Mouse (Mus musculus) left cerebral cortex, adult 18-20 months (tissue): ENCODE measurements at regions not wholly inside any gene's neighbourhood (a gene's known extent, or its start where the extent isn't known, plus 50 kb on each side); places are given as distances from the start of the nearest gene placed in this dataset.
A peak's percentile ranks its signal among the peaks of the same experiment; 100 is the strongest.

Source experiments
- DNase-seq, 2 experiments: peaks; one replicate each; pipeline ENCODE4 v3.0.0; 2021 to 2022; ENCODE audit warnings: low spot score in 2 of 2, mixed read lengths in 1 of 2

GRCm38 (mm10) chr7:70649760-70650377 lies 283.3 kb upstream of the Nr2f2 start:
- DNase-seq: no peak

DNA sequence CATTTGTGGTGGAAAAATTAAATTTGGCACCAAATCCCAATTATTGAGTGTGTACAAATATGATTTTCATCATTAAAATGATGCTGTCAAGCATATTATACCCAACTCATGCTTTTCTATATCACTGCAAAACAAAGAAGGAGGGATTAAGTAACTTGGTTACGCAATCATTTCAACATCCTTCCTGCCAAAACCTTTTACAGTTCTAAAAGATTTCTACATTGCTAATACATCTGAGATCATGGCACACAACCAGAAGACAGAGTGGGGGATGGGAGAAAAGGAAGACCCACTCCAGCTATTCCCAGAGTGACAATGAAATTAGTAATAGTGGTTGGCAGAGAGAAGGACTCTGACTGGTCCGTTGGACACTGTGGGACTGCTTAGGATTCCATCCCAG lies 280.3 kb upstream of the Nr2f2 start:
- DNase-seq: no peak

DNA sequence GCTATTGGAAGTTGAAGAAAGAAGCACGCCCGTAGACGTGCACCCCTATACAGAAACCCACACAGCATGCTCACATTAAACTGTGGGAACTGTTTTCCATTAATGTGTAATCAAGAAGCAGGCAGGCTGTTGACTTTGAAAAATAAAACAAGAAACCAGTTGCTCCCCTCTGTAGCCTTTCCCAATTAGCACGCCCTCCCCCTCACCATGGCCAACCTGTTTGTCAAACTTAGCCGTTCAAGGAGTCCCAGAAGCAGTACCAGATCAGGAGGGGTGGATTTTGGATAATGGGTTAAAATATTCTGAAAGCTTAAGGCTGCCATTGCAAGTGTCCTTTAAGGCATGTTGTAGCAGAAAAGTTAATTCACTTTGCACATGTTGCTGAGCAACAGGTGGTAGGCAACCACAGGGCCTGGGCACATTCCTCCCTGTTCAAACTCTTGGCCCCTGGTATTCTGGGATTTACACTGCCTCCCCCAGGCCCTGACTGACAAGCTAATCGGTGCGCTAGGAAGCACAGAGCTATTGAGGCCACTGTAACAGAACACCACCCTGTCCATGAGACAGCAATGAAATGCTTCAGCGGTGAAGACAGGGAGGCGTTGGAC lies 277.3 kb upstream of the Nr2f2 start:
- no peak for DNase-seq

DNA sequence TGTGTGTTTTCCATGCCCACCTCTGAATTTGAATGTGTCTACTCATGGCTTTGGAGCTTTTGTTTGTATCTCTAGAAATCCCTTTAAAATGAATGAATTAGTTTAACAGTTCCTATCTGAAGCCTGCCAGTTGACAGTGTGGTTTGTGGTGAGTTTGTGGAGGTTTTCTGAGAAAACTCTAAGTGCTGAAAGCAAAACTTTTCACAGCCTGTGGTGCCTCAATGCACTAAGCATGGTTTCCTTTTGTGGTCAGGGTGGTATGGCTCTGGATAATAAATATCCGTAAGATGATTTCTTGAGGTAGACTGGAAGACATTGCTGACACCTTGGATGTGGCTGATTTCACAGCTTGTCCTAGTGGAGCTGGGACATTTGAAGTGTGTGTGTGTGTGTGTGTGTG lies 276.5 kb upstream of the Nr2f2 start:
- no peak for DNase-seq

DNA sequence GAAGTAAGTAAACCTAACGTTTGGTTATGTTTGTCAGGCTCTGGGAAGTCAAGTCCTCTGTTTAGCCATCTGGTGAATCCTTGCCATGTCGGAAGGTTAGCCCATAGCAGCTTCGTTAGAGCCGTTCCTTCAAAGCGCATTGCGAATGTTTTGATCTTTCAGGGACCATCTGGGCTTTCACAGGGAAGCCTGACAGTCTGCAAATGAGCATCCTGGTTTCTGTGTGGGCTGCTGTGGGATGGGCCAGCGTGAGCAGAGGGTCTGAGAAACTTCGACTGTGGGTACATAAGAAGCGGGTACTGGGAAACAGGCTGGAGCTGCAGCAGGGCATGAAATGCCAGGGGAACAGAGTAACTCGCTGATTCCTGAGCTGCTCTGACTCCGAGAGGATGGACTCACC lies 274.7 kb upstream of the Nr2f2 start:
- no peak for DNase-seq

GRCm38 (mm10) chr7:70640574-70640973 lies 274.0 kb upstream of the Nr2f2 start:
- DNase-seq: no peak

GRCm38 (mm10) chr7:70638161-70638560 lies 271.6 kb upstream of the Nr2f2 start:
- no peak for DNase-seq

DNA sequence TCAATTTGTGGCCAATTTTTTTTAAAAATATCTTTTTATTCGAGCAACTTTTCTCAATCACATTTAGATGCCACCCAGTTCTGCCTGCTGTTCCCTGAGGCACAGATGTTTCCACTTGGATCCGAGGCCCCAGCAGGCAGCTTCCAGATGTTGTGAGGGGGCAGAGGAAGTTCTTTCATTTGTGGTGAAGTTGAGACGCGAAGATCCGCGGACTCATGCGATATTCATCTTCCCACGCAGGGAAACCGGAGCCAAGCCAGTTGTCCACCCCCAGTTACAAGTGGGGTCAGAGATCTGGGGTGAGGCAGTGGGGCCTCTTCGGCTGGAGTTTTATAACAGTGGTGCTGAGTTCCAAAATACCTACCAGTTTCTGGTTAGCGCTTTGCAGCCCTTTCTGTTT lies 267.5 kb upstream of the Nr2f2 start:
- DNase-seq: no peak

GRCm38 (mm10) chr7:70633577-70633976 lies 267.0 kb upstream of the Nr2f2 start:
- peak; percentile 12 to 20 for DNase-seq

GRCm38 (mm10) chr7:70625643-70626231 lies 259.2 kb upstream of the Nr2f2 start:
- DNase-seq: no peak

DNA sequence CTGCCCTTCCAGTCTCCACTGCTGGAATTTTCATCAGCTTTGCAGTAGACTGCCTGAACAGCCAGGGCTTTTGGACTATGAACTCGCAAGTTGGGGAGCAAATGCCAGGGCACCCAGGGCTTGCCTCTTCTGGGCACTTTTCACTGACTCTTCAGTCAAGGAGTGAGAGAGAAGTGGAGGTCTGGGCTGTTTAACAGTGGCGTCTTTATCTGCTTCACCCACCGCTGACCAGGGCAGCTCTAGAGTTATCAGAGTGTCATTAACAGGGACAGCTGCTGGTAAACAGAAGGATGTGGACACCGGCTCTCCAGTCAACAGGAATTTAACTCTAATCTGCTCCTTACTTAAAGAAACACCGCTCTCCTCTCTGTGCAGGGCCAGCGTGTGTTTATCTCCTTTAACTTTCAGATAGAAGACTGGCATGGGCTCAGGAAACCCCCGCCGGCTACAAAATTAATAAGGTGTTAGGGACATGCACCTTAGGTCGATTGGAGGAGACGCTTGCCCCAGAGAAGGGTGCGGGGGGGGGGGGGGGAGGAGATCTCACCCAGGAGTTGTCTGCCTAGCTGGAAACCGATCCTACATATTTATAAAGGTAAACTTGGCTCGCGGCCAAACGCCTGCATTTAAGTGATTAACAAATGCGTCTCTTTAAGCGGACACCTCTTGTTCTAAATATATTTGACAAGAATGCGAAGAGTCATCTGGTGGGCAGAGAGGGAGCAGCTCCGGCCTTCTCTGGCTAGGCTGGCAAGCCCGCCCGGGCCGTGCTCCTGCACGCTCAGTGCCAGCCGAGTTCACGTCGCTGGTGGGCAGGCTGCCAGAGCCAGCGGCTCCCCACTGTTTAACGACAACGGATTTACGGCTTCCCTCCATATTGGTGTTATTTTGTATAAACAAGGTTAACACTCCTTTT lies 258.4 kb upstream of the Nr2f2 start:
- DNase-seq: no peak

DNA sequence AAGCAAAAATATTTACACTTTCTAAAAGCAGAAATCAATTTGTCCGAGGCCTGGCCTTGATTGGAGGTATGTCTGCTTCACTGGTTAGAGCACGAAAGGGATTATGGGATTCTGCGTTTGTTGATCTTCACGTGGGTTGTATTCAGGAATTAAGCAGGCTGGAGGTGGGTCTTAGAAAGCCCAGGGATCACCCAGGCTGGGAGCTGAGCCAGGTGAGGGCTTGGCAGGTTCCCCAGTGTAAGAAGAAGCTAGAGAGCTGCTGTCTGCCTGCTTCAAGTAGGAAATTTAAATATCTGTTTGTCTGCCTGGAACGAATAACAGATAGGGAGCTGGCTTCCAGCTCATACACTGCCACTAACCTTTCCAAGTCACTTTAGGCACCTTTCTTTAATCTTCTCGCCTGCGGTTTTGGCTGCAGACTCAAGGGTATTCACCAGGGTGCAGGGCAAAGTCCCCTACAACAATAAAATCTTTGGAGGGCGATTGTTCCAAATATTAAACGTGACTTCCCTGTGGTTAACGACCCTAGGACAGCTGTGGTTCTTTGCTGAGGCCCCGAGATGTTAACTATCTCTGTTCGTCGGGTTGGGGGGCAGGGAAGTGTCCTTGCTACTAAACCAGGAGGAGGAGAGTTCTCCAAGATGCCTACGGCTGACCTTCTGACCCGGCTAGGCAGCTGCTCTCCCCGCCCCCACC lies 257.6 kb upstream of the Nr2f2 start:
- DNase-seq: no peak

- no peak for DNase-seq
These were observed 252.9 kb upstream of the Nr2f2 start for GRCm38 (mm10) chr7:70619400-70619799.

- no peak for DNase-seq
These were observed 251.7 kb upstream of the Nr2f2 start for GRCm38 (mm10) chr7:70618270-70618669.

- no peak for DNase-seq
These were observed 240.0 kb upstream of the Nr2f2 start for GRCm38 (mm10) chr7:70606511-70606910.

GRCm38 (mm10) chr7:70604471-70605174 lies 238.1 kb upstream of the Nr2f2 start:
- no peak for DNase-seq

DNA sequence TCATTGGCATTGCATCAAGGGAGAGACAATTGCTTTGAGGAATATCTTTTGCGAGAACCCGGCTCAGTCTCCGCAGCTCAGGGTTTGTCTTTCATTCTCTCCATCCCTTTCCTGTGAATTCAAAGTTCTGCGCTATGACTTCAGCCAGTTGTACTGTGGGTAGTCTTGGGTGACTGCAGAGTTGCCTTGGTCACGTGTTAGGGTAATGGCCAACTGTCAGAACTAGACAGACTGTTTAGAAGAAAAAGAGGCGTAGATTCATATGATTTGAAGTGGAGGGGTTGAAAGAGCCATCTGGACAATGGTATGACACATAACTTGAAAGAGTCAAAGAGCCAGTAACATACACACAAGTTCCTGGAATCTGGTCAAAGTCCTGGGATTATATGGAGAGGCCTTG lies 226.5 kb upstream of the Nr2f2 start:
- DNase-seq: no peak

GRCm38 (mm10) chr7:70591361-70592256 lies 225.1 kb upstream of the Nr2f2 start:
- DNase-seq: no peak

GRCm38 (mm10) chr7:70589713-70590112 lies 223.2 kb upstream of the Nr2f2 start:
- DNase-seq: no peak

DNA sequence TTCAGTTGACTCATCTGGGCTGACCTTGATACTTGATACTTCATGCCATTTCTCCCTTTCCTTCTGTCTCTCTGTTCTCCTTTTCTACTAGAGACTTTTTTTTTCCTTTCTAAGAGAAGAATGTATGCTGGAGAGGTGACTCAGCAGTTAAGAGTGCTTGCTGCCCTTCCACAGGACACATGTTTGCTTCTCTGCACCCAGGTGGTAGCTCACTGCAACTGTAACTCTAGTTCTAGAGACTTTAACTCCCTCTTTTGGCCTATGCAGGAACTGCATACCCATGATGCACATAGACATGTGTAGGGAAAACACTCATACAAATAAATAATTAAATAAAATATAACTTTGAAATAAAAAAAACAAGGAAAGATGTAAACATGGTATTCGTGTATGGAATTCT lies 221.5 kb upstream of the Nr2f2 start:
- DNase-seq: no peak
